Mouse (Mus musculus) hindbrain, embryonic 11.5 days (tissue): Measurements from ENCODE around the gene Wscd2. TPM values are rescaled to one million over a fixed set of nuclear protein-coding genes. Genes with fewer than 3 reads are reported as not detected.

Experiments
- ATAC-seq: fragments of 200-750 bp; cut with Nextera tagmentation; 2 replicates; pipeline ENCODE4 v1.8.0; 2017; ENCODE audit warnings: mild to moderate bottlenecking, moderate TSS enrichment, moderate library complexity; ENCODE audit not compliant: low FRiP score
- DNase-seq: peaks from one replicate; pipeline ENCODE4 v3.0.0-alpha.2; 2015; ENCODE audit warnings: low spot score
- H3K27ac ChIP-seq: fragments of 300-500 bp; sonication (generic); 2 replicates; pipeline ENCODE4 v1.5.1; 2014; ENCODE audit warnings: mild to moderate bottlenecking, low read depth, low read length
- H3K27me3 ChIP-seq: fragments of 300-500 bp; sonication (generic); 2 replicates; pipeline ENCODE4 v1.6.1; 2014; ENCODE audit warnings: mild to moderate bottlenecking, low read length, moderate library complexity, mixed read lengths; ENCODE audit not compliant: control insufficient read depth, insufficient read depth
- H3K36me3 ChIP-seq: fragments of 300-500 bp; sonication (generic); 2 replicates; pipeline ENCODE4 v1.6.1; 2014; ENCODE audit warnings: mild to moderate bottlenecking, low read length, moderate library complexity, mixed read lengths; ENCODE audit not compliant: control insufficient read depth, insufficient read depth
- H3K4me1 ChIP-seq: fragments of 300-500 bp; sonication (generic); replicated peaks from 2 replicates; pipeline ENCODE4 v1.6.1; 2014; ENCODE audit warnings: low read length, mixed read lengths; ENCODE audit not compliant: control insufficient read depth, insufficient read depth
- H3K4me2 ChIP-seq: fragments of 300-500 bp; sonication (generic); replicated peaks from 2 replicates; pipeline ENCODE4 v1.6.1; 2014; ENCODE audit warnings: mild to moderate bottlenecking, low read depth, low read length
- H3K4me3 ChIP-seq: fragments of 300-500 bp; sonication (generic); 2 replicates; pipeline ENCODE4 v1.5.1; 2014; ENCODE audit warnings: low read depth, low read length
- H3K9ac ChIP-seq: fragments of 300-500 bp; sonication (generic); 2 replicates; pipeline ENCODE4 v1.6.1; 2014; ENCODE audit warnings: low read depth, low read length
- H3K9me3 ChIP-seq: fragments of 300-500 bp; sonication (generic); 2 replicates; pipeline ENCODE4 v1.6.1; 2016; ENCODE audit warnings: low read length; ENCODE audit not compliant: control insufficient read depth
- WGBS: fragments of 180-500 bp; shearing (Covaris S2); extraction: QIAGEN DNeasy Blood & Tissue Kit; methylation state at CpG from one replicate; pipeline ENCODE4 v1.1.7; 2014; 5-methylcytosine and 5-hydroxymethylcytosine counted together
- polyA plus RNA-seq: library from polyadenylated mRNA; unstranded; fragments of >200 nt; fragmentation: Nextera tagmentation; extraction: Ambion mirVana; gene quantifications from 2 replicates; pipeline ENCODE4 v1.2.1, GENCODE M21; 2014

Gene Wscd2
- polyA plus RNA-seq, 1 experiment from 2014 or later: 8.5 TPM

DNA sequence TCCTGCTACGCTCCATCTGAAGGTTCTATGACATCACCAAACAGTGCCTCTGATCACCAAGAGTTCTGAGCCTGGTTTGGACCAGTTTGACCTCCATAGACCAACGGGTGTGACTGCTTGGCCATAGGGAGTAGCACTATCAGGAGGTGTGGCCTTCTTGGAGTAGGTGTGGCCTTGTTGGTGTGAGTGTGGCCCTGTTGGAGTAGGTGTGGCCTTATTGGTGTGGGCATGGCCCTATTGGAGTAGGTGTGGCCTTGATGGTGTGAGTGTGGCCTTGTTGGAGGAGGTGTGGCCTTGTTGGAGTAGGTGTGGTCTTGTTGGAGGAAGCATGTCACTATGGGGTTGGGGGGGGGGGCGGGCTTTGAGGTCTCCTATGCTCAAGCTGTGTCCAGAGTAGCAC lies 110.0 kb downstream of the Wscd2 start:
- H3K9me3 ChIP-seq: no peaks in the 10 kb centered on the region

GRCm38 (mm10) chr5:113600803-113601202 lies 110.7 kb downstream of the Wscd2 start:
- Histone ChIP-seq H3K4me1 (no peaks in the 10 kb centered on the region), H3K9me3 (no peaks in the 10 kb centered on the region), H3K4me3 (no peak overlapping the region), H3K4me2 (no peak overlapping the region), H3K27ac (no peak overlapping the region), H3K9ac (no peak overlapping the region), H3K36me3 (no peaks in the 10 kb centered on the region), H3K27me3 (no peaks in the 10 kb centered on the region)
- WGBS: 79% methylated on average over 4 of the region's 4 CpGs
- ATAC-seq (no peak), DNase-seq (no peak)

More for the DNA sequence above, 110.0 kb downstream of the Wscd2 start:
- Histone ChIP-seq H3K27me3 (no peaks in the 10 kb centered on the region), H3K9ac (no peak overlapping the region), H3K4me1 (no peaks in the 10 kb centered on the region), H3K4me3 (no peak overlapping the region), H3K27ac (no peak overlapping the region), H3K4me2 (no peak overlapping the region), H3K36me3 (no peaks in the 10 kb centered on the region)
- ATAC-seq (no peak), DNase-seq (no peak)
- WGBS: 77% methylated on average over 3 of the region's 3 CpGs

DNA sequence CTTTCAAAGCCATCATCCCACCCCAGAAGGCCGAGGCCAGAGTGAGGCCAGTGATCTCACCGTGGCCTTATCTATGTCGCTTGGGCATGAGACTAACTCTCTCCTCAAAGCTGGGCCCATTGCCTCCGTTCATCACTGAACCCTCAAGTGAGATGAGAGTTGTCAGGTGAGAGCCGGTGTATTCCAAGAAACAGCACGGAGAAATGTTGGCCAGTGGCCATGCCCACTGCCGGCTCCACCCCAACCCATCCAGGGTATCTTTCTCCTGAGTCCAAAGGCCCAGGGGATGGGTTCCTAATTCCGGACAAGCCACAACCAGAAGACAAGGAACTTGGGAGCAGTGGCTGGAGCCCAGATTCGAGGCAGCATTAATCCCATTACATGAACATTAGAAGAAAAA lies 113.3 kb downstream of the Wscd2 start:
- WGBS: 78% methylated on average over 9 of the region's 9 CpGs
- Histone ChIP-seq H3K4me2 (no peak overlapping the region), H3K9me3 (no peaks in the 10 kb centered on the region), H3K4me3 (no peak overlapping the region), H3K4me1 (no peaks in the 10 kb centered on the region), H3K36me3 (no peaks in the 10 kb centered on the region), H3K27me3 (no peaks in the 10 kb centered on the region), H3K9ac (no peak overlapping the region), H3K27ac (no peak overlapping the region)
- DNase-seq (no peak), ATAC-seq (no peak)

GRCm38 (mm10) chr5:113604758-113605157 lies 114.6 kb downstream of the Wscd2 start:
- H3K9ac ChIP-seq: no peak overlapping the region
- H3K27ac ChIP-seq: no peak overlapping the region
- DNase-seq (no peak), ATAC-seq (no peak)
- no peaks in the 10 kb centered on the region for H3K36me3 ChIP-seq
- no peak overlapping the region for H3K4me2 ChIP-seq
- no peaks in the 10 kb centered on the region for H3K9me3 ChIP-seq
- no peaks in the 10 kb centered on the region for H3K4me1 ChIP-seq
- 90% methylated on average over 4 of the region's 4 CpGs for WGBS
- no peaks in the 10 kb centered on the region for H3K27me3 ChIP-seq
- no peak overlapping the region for H3K4me3 ChIP-seq

GRCm38 (mm10) chr5:113606121-113606520 lies 116.0 kb downstream of the Wscd2 start:
- DNase-seq (no peak), ATAC-seq (no peak)
- Histone ChIP-seq H3K9me3 (no peaks in the 10 kb centered on the region), H3K27ac (no peak overlapping the region), H3K36me3 (no peaks in the 10 kb centered on the region), H3K4me3 (no peak overlapping the region), H3K27me3 (no peaks in the 10 kb centered on the region), H3K4me2 (no peak overlapping the region), H3K4me1 (0 out of 2 replicates have a peak, but pooled peaks cover 3% of the 10 kb centered on the region), H3K9ac (no peak overlapping the region)
- WGBS: 80% methylated on average over 3 of the region's 3 CpGs

- DNase-seq (no peak), ATAC-seq (no peak)
- Histone ChIP-seq H3K27ac (no peak overlapping the region), H3K27me3 (no peaks in the 10 kb centered on the region), H3K4me2 (no peak overlapping the region), H3K9ac (no peak overlapping the region), H3K4me3 (no peak overlapping the region), H3K36me3 (no peaks in the 10 kb centered on the region), H3K9me3 (no peaks in the 10 kb centered on the region), H3K4me1 (0 out of 2 replicates have a peak, but pooled peaks cover 3% of the 10 kb centered on the region)
- WGBS: 81% methylated on average over 8 of the region's 8 CpGs
Observed at GRCm38 (mm10) chr5:113606961-113607785, 117.0 kb downstream of the Wscd2 start.

DNA sequence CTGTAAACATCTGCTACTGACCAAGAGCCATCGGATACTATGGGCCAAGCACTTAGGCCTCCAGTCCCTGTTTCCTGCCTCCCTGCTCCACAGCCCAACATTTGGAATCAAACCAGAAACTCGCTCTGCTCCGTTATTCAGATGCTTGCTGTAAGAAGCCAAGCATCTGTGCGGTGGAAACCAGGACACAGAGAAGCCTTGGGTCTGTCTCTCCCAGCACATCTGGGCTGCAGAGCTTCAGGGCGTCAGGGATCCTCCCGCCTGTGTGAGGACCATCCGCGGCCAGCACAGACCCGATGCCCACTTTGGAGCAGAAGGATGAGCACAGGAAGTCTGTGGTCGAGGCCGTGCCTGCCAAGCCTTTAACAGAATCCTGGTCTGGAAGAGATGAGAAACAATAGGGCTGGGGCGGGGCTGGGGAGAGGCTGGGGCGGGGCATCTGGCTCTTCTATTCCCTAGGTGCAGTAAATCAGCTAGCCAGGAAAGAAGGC lies 117.9 kb downstream of the Wscd2 start:
- Histone ChIP-seq H3K4me1 (0 out of 2 replicates have a peak, but pooled peaks cover 3% of the 10 kb centered on the region), H3K27me3 (no peaks in the 10 kb centered on the region), H3K9ac (no peak overlapping the region), H3K27ac (0 out of 2 replicates have a peak overlapping the region, but pooled peaks have one; percentile 36), H3K4me2 (no peak overlapping the region), H3K36me3 (no peaks in the 10 kb centered on the region), H3K4me3 (no peak overlapping the region), H3K9me3 (no peaks in the 10 kb centered on the region)
- ATAC-seq (no peak), DNase-seq (peak; percentile 35)
- WGBS: 29% methylated on average over 13 of the region's 13 CpGs

- WGBS: 86% methylated on average over 8 of the region's 8 CpGs
- no peak for DNase-seq
Observed at GRCm38 (mm10) chr5:113608511-113608910, 118.4 kb downstream of the Wscd2 start.

GRCm38 (mm10) chr5:113609891-113610290 lies 119.8 kb downstream of the Wscd2 start:
- WGBS: 71% methylated on average over 5 of the region's 5 CpGs
- Histone ChIP-seq H3K4me3 (no peak overlapping the region), H3K9me3 (no peaks in the 10 kb centered on the region), H3K36me3 (no peaks in the 10 kb centered on the region), H3K4me1 (0 out of 2 replicates have a peak, but pooled peaks cover 3% of the 10 kb centered on the region), H3K27ac (no peak overlapping the region), H3K9ac (no peak overlapping the region), H3K27me3 (no peaks in the 10 kb centered on the region), H3K4me2 (no peak overlapping the region)
- DNase-seq (no peak), ATAC-seq (no peak)

More at GRCm38 (mm10) chr5:113608511-113608910, 118.4 kb downstream of the Wscd2 start:
- H3K4me3 ChIP-seq: no peak overlapping the region
- no peaks in the 10 kb centered on the region for H3K27me3 ChIP-seq
- 0 out of 2 replicates have a peak, but pooled peaks cover 3% of the 10 kb centered on the region for H3K4me1 ChIP-seq
- no peak overlapping the region for H3K4me2 ChIP-seq
- no peak overlapping the region for H3K9ac ChIP-seq
- no peak for ATAC-seq
- no peak overlapping the region for H3K27ac ChIP-seq
- H3K9me3 ChIP-seq: no peaks in the 10 kb centered on the region
- no peaks in the 10 kb centered on the region for H3K36me3 ChIP-seq
